Mouse (Mus musculus): ENCODE measurements around the gene Nolc1. TPM values are rescaled to one million over a fixed set of nuclear protein-coding genes. Genes with fewer than 3 reads are reported as not detected.
"Not testable (repeated sequence)": the region's sequence is repeated elsewhere in the genome, so short reads cannot be mapped to it uniquely, and the experiment has no call there.

The Nolc1 gene
- total and polyA plus RNA-seq, 3 experiments, result 6.5 to 21.1 (median 19.1) TPM

DNA sequence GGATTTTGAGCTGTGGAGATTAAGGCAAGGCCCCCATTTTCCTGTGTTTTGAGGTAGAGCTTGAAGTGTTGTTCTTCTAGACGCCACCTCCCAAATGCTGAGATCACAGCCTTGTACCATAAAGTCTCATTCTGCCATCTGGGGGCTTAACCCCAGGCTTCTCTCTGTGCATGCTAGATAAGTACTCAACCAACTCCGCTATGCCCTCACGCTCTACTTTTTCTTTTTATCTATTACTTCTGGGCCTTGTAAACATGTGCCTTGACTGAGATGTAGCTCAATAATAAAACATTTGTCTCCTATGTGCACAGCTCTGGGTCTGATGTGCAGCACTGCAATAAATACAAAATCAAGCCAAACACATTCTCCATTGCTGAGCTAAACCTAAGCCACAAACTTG, 43.8 kb downstream of the Nolc1 start:
- DNase-seq, result no peak
- Histone ChIP-seq H3K9ac (ENCODE audit: low read depth, low read length) (no peak overlapping the region), H3K27me3 (ENCODE audit: control insufficient read depth, insufficient read depth, low read length) (no peaks in the 10 kb centered on the region), H3K4me3 (no peak overlapping the region), H3K4me1 (ENCODE audit: control insufficient read depth, insufficient read depth, low read length) (no peaks in the 10 kb centered on the region), H3K79me2 (replicated peaks; ENCODE audit: control insufficient read depth, insufficient read depth, low read length) (no peaks in the 10 kb centered on the region), H3K27ac (no peak overlapping the region), H3K36me3 (ENCODE audit: control insufficient read depth, insufficient read depth, low read length) (no peaks in the 10 kb centered on the region)
- intact Hi-C loops (cut with DNase I), result no loop called here
- TF ChIP-seq POLR2A (IDR thresholded peaks at IDR 0.05; ENCODE audit: insufficient read depth, low read depth, low read length) (no peak), EP300 (IDR thresholded peaks at IDR 0.05; ENCODE audit: insufficient read depth, low read depth, low read length) (no peak), CTCF (IDR thresholded peaks at IDR 0.05) (no peak)
- 86% methylated on average over 3 of the region's 3 CpGs for WGBS

- Histone ChIP-seq H3K27me3 (ENCODE audit: control insufficient read depth, insufficient read depth, low read length) (no peaks in the 10 kb centered on the region), H3K4me3 (no peak overlapping the region), H3K27ac (no peak overlapping the region), H3K36me3 (ENCODE audit: control insufficient read depth, insufficient read depth, low read length) (no peaks in the 10 kb centered on the region), H3K9ac (ENCODE audit: low read depth, low read length) (no peak overlapping the region), H3K79me2 (replicated peaks; ENCODE audit: control insufficient read depth, insufficient read depth, low read length) (no peaks in the 10 kb centered on the region), H3K4me1 (ENCODE audit: control insufficient read depth, insufficient read depth, low read length) (no peaks in the 10 kb centered on the region)
- no peak for DNase-seq
- intact Hi-C loops (cut with DNase I), result no loop called here
- TF ChIP-seq EP300 (IDR thresholded peaks at IDR 0.05; ENCODE audit: insufficient read depth, low read depth, low read length), result no peak
- no peak for TF ChIP-seq CTCF (IDR thresholded peaks at IDR 0.05)
- TF ChIP-seq POLR2A (IDR thresholded peaks at IDR 0.05; ENCODE audit: insufficient read depth, low read depth, low read length), result no peak
- 74% methylated on average over 6 of the region's 6 CpGs for WGBS
Observed at GRCm38 (mm10) chr19:46120872-46121271, 45.2 kb downstream of the Nolc1 start.

DNA sequence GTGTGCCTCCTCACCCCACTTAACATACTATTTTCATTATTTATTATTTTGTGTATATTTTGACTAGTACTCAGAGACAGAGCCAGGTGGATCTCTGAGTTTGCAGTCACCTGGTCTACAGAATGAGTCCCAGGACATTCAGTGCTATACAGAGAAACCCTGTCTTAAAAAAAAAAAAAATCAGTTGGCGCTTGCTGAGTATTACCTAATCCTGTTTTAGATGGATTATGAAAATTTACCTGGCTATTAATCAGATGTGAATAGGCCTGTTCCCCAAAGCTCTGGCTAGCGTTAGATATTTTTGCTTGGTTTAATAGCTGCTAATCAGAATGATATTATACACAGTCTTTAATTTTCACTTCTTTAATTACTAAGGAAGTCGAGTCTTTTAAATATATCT, 48.2 kb downstream of the Nolc1 start:
- H3K9ac ChIP-seq (ENCODE audit: low read depth, low read length), result no peak overlapping the region
- DNase-seq, result no peak
- H3K4me1 ChIP-seq (ENCODE audit: control insufficient read depth, insufficient read depth, low read length), result no peaks in the 10 kb centered on the region
- TF ChIP-seq CTCF (IDR thresholded peaks at IDR 0.05) (no peak), EP300 (IDR thresholded peaks at IDR 0.05; ENCODE audit: insufficient read depth, low read depth, low read length) (no peak), POLR2A (IDR thresholded peaks at IDR 0.05; ENCODE audit: insufficient read depth, low read depth, low read length) (no peak)
- 84% methylated on average over 3 of the region's 3 CpGs for WGBS
- no peak overlapping the region for H3K4me3 ChIP-seq
- no peaks in the 10 kb centered on the region for H3K27me3 ChIP-seq (ENCODE audit: control insufficient read depth, insufficient read depth, low read length)
- intact Hi-C loops (cut with DNase I), result no loop called here
- H3K27ac ChIP-seq, result no peak overlapping the region
- H3K79me2 ChIP-seq (replicated peaks; ENCODE audit: control insufficient read depth, insufficient read depth, low read length), result no peaks in the 10 kb centered on the region
- H3K36me3 ChIP-seq (ENCODE audit: control insufficient read depth, insufficient read depth, low read length), result no peaks in the 10 kb centered on the region

- intact Hi-C loops (cut with DNase I), result no loop called here
- no peaks in the 10 kb centered on the region for H3K79me2 ChIP-seq (replicated peaks; ENCODE audit: control insufficient read depth, insufficient read depth, low read length)
- TF ChIP-seq POLR2A (IDR thresholded peaks at IDR 0.05; ENCODE audit: insufficient read depth, low read depth, low read length), result no peak
- TF ChIP-seq CTCF (IDR thresholded peaks at IDR 0.05), result no peak
- no peak for TF ChIP-seq EP300 (IDR thresholded peaks at IDR 0.05; ENCODE audit: insufficient read depth, low read depth, low read length)
- no peak overlapping the region for H3K4me3 ChIP-seq
- no peaks in the 10 kb centered on the region for H3K27me3 ChIP-seq (ENCODE audit: control insufficient read depth, insufficient read depth, low read length)
- H3K9ac ChIP-seq (ENCODE audit: low read depth, low read length), result no peak overlapping the region
- no peaks in the 10 kb centered on the region for H3K4me1 ChIP-seq (ENCODE audit: control insufficient read depth, insufficient read depth, low read length)
- no peak overlapping the region for H3K27ac ChIP-seq
- no peak for DNase-seq
- H3K36me3 ChIP-seq (ENCODE audit: control insufficient read depth, insufficient read depth, low read length), result no peaks in the 10 kb centered on the region
Observed at GRCm38 (mm10) chr19:46124651-46125050, 49.0 kb downstream of the Nolc1 start.

DNA sequence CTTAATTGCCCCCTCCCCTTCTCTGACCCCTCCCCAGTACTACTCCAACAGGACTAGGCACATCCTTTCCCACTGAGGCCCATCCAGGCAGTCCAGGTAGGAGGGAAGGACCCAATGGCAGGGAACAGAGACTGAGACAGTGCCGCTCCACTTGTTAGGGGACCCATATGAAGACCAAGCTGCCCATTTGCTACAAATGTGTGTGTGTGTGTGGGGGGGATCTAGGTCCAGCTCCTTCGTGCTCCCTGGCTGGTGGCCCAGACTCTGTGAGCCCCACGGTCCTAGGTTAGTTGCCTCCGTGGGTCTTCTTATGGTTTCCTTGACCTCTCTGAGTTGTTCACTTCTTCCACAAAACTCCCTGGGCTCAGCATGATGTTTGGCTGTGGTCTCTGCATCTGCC, 50.6 kb downstream of the Nolc1 start:
- Histone ChIP-seq H3K4me3 (no peak overlapping the region), H3K36me3 (ENCODE audit: control insufficient read depth, insufficient read depth, low read length) (no peaks in the 10 kb centered on the region), H3K4me1 (ENCODE audit: control insufficient read depth, insufficient read depth, low read length) (no peaks in the 10 kb centered on the region; the same call in 1 of the 2 replicates), H3K27me3 (ENCODE audit: control insufficient read depth, insufficient read depth, low read length) (peaks cover 3% of the 10 kb centered on the region; the same call in 1 of the 2 replicates), H3K79me2 (replicated peaks; ENCODE audit: control insufficient read depth, insufficient read depth, low read length) (no peaks in the 10 kb centered on the region), H3K27ac (no peak overlapping the region), H3K9ac (ENCODE audit: low read depth, low read length) (no peak overlapping the region)
- no peak for DNase-seq
- 85% methylated on average over 4 of the region's 4 CpGs for WGBS
- TF ChIP-seq POLR2A (IDR thresholded peaks at IDR 0.05; ENCODE audit: insufficient read depth, low read depth, low read length), result no peak
- intact Hi-C loops (cut with DNase I), result no loop called here

GRCm38 (mm10) chr19:46129737-46130136, 54.1 kb downstream of the Nolc1 start:
- H3K27ac ChIP-seq; H3K36me3 ChIP-seq (ENCODE audit: control insufficient read depth, insufficient read depth, low read length); H3K9ac ChIP-seq (ENCODE audit: low read depth, low read length); intact Hi-C loops (cut with DNase I); H3K79me2 ChIP-seq (replicated peaks; ENCODE audit: control insufficient read depth, insufficient read depth, low read length); H3K27me3 ChIP-seq (ENCODE audit: control insufficient read depth, insufficient read depth, low read length); DNase-seq; H3K4me1 ChIP-seq (ENCODE audit: control insufficient read depth, insufficient read depth, low read length); H3K4me3 ChIP-seq: not testable (repeated sequence)
- 69% methylated on average over 6 of the region's 6 CpGs for WGBS

DNA sequence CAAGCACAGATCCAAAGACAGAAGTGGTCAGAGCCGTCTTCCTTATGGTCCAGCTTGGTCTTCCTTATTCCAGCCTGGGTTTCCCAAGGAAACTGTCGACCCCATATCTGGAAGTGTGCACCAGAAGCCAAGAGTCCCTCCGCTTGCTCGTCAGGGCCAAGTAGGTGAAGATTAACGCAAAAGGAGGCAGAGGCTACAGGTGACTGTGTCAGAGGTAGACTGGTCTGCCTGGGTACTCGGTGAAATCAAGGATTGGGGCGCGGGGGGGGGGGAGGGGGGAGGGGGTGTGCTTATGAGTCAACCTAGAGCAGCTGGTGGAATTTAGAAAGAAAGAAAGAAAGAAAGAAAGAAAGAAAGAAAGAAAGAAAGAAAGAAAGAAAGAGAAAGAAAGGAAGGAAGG, 55.6 kb downstream of the Nolc1 start:
- intact Hi-C loops (cut with DNase I), result no loop called here
- no peak overlapping the region for H3K9ac ChIP-seq (ENCODE audit: low read depth, low read length)
- no peak for DNase-seq
- WGBS, result 7% methylated on average over 8 of the region's 8 CpGs
- H3K36me3 ChIP-seq (ENCODE audit: control insufficient read depth, insufficient read depth, low read length), result no peaks in the 10 kb centered on the region
- H3K4me3 ChIP-seq, result no peak overlapping the region
- no peaks in the 10 kb centered on the region; the same call in 1 of the 2 replicates for H3K4me1 ChIP-seq (ENCODE audit: control insufficient read depth, insufficient read depth, low read length)
- TF ChIP-seq EP300 (IDR thresholded peaks at IDR 0.05; ENCODE audit: insufficient read depth, low read depth, low read length) (no peak), CTCF (IDR thresholded peaks at IDR 0.05) (no peak), POLR2A (IDR thresholded peaks at IDR 0.05; ENCODE audit: insufficient read depth, low read depth, low read length) (no peak)
- no peak overlapping the region for H3K27ac ChIP-seq
- peaks cover 5% of the 10 kb centered on the region for H3K27me3 ChIP-seq (ENCODE audit: control insufficient read depth, insufficient read depth, low read length)
- H3K79me2 ChIP-seq (replicated peaks; ENCODE audit: control insufficient read depth, insufficient read depth, low read length), result no peaks in the 10 kb centered on the region
